Mouse (Mus musculus) stomach, postnatal 0 days (tissue): ENCODE measurements at regions not wholly inside any gene's neighbourhood (a gene's known extent, or its start where the extent isn't known, plus 50 kb on each side); places are given as distances from the start of the nearest gene placed in this dataset.

Experiments used
- ATAC-seq: fragments of 200-750 bp; cut with Nextera tagmentation; 2 replicates; pipeline ENCODE4 v1.8.0; 2017; ENCODE audit not compliant: low FRiP score, low TSS enrichment
- DNase-seq: peaks from one replicate; pipeline ENCODE4 v3.0.0-alpha.2; 2016; ENCODE audit warnings: low spot score
- H3K27ac ChIP-seq: fragments of 300-500 bp; sonication (generic); replicated peaks from 2 replicates; pipeline ENCODE4 v1.5.1; 2014; ENCODE audit warnings: mild to moderate bottlenecking, control low read depth
- H3K27me3 ChIP-seq: fragments of 300-500 bp; sonication (generic); 2 replicates; pipeline ENCODE4 v1.6.1; 2014; ENCODE audit warnings: low read length; ENCODE audit not compliant: control insufficient read depth, insufficient read depth
- H3K36me3 ChIP-seq: fragments of 300-500 bp; sonication (generic); 2 replicates; pipeline ENCODE4 v1.6.1; 2014; ENCODE audit warnings: low read length, mixed read lengths; ENCODE audit not compliant: control insufficient read depth, insufficient read depth
- H3K4me1 ChIP-seq: fragments of 300-500 bp; sonication (generic); replicated peaks from 2 replicates; pipeline ENCODE4 v1.6.1; 2014; ENCODE audit warnings: antibody characterized with exemption; ENCODE audit not compliant: control insufficient read depth, insufficient read depth
- H3K4me2 ChIP-seq: fragments of 300-500 bp; sonication (generic); replicated peaks from 2 replicates; pipeline ENCODE4 v1.6.1; 2014; ENCODE audit warnings: low read depth, mild to moderate bottlenecking, control low read depth, moderate library complexity
- H3K4me3 ChIP-seq: fragments of 300-500 bp; sonication (generic); 2 replicates; pipeline ENCODE4 v1.5.1; 2014; ENCODE audit warnings: low read depth, low read length, control low read depth
- H3K9ac ChIP-seq: fragments of 300-500 bp; sonication (generic); 2 replicates; pipeline ENCODE4 v1.6.1; 2014; ENCODE audit warnings: mild to moderate bottlenecking, low read length, control low read depth, mixed read lengths
- H3K9me3 ChIP-seq: fragments of 300-500 bp; sonication (generic); 2 replicates; pipeline ENCODE4 v1.6.1; 2016; ENCODE audit warnings: low read length; ENCODE audit not compliant: control insufficient read depth
- CTCF ChIP-seq: IDR thresholded peaks from 2 replicates; pipeline ENCODE4 v1.5.1; 2016; ENCODE audit warnings: antibody characterized with exemption, low read depth, mild to moderate bottlenecking, moderate library complexity
- EP300 ChIP-seq: optimal IDR thresholded peaks from 2 replicates; pipeline ENCODE3; 2016; ENCODE audit warnings: antibody characterized with exemption
- WGBS: fragments of 180-500 bp; shearing (Covaris S2); extraction: QIAGEN DNeasy Blood & Tissue Kit; methylation state at CpG from one replicate; pipeline ENCODE4 v1.1.7; 2014; 5-methylcytosine and 5-hydroxymethylcytosine counted together

- Histone ChIP-seq H3K4me1 (no peaks in the 10 kb centered on the region), H3K9ac (no peak overlapping the region), H3K4me2 (no peak overlapping the region), H3K27ac (no peak overlapping the region), H3K36me3 (no peaks in the 10 kb centered on the region), H3K27me3 (no peaks in the 10 kb centered on the region), H3K4me3 (no peak overlapping the region), H3K9me3 (no peaks in the 10 kb centered on the region)
- WGBS, result 64% methylated on average over 2 of the region's 2 CpGs
- ATAC-seq, result no peak
- no peak for DNase-seq
- no peak for TF ChIP-seq EP300
- TF ChIP-seq CTCF, result no peak
Measured at GRCm38 (mm10) chr12:119084814-119085213, 118.6 kb upstream of the Abcb5 start.

- Histone ChIP-seq H3K4me1 (no peaks in the 10 kb centered on the region), H3K27ac (no peak overlapping the region), H3K9me3 (no peaks in the 10 kb centered on the region), H3K9ac (no peak overlapping the region), H3K4me3 (no peak overlapping the region), H3K4me2 (no peak overlapping the region), H3K36me3 (no peaks in the 10 kb centered on the region), H3K27me3 (no peaks in the 10 kb centered on the region)
- DNase-seq (no peak), ATAC-seq (no peak)
- TF ChIP-seq CTCF (no peak), EP300 (no peak)
Measured at GRCm38 (mm10) chr12:119082781-119083180, 116.6 kb upstream of the Abcb5 start.

GRCm38 (mm10) chr12:119075825-119076224, 109.6 kb upstream of the Abcb5 start:
- TF ChIP-seq CTCF, result no peak
- TF ChIP-seq EP300, result no peak
- DNase-seq, result no peak
- Histone ChIP-seq H3K27ac (no peak overlapping the region), H3K27me3 (no peaks in the 10 kb centered on the region), H3K9ac (no peak overlapping the region), H3K4me3 (no peak overlapping the region), H3K4me1 (no peaks in the 10 kb centered on the region), H3K4me2 (no peak overlapping the region), H3K36me3 (no peaks in the 10 kb centered on the region), H3K9me3 (no peaks in the 10 kb centered on the region)
- 62% methylated on average over 1 of the region's 1 CpGs for WGBS
- ATAC-seq, result no peak

- no peaks in the 10 kb centered on the region for H3K27me3 ChIP-seq
- H3K36me3 ChIP-seq, result no peaks in the 10 kb centered on the region
- H3K27ac ChIP-seq, result no peak overlapping the region
- no peak overlapping the region for H3K4me3 ChIP-seq
- TF ChIP-seq CTCF (no peak), EP300 (no peak)
- no peak overlapping the region for H3K4me2 ChIP-seq
- no peak overlapping the region for H3K9ac ChIP-seq
- no peaks in the 10 kb centered on the region for H3K4me1 ChIP-seq
- no peak for DNase-seq
- no peaks in the 10 kb centered on the region for H3K9me3 ChIP-seq
- 80% methylated on average over 2 of the region's 2 CpGs for WGBS
- ATAC-seq, result no peak
Measured at GRCm38 (mm10) chr12:119074742-119075478, 108.7 kb upstream of the Abcb5 start.

- Histone ChIP-seq H3K27me3 (no peaks in the 10 kb centered on the region), H3K9me3 (no peaks in the 10 kb centered on the region), H3K4me3 (no peak overlapping the region), H3K4me1 (no peaks in the 10 kb centered on the region), H3K27ac (no peak overlapping the region), H3K36me3 (no peaks in the 10 kb centered on the region), H3K4me2 (no peak overlapping the region), H3K9ac (no peak overlapping the region)
- ATAC-seq (no peak), DNase-seq (no peak)
- TF ChIP-seq EP300, result no peak
- TF ChIP-seq CTCF, result no peak
Measured at GRCm38 (mm10) chr12:119074147-119074546, 107.9 kb upstream of the Abcb5 start.

- Histone ChIP-seq H3K9ac (no peak overlapping the region), H3K9me3 (no peaks in the 10 kb centered on the region), H3K27me3 (no peaks in the 10 kb centered on the region), H3K27ac (no peak overlapping the region), H3K4me3 (no peak overlapping the region), H3K4me2 (no peak overlapping the region), H3K4me1 (no peaks in the 10 kb centered on the region), H3K36me3 (no peaks in the 10 kb centered on the region)
- ATAC-seq (no peak), DNase-seq (no peak)
- 54% methylated on average over 1 of the region's 1 CpGs for WGBS
- TF ChIP-seq CTCF (no peak), EP300 (no peak)
Measured at GRCm38 (mm10) chr12:119070963-119071362, 104.7 kb upstream of the Abcb5 start.
